In genomic region chr5:150333328-150333731, GRCm38 (mm10) we compare ENCODE assay signal across 11 mouse cellular contexts.
DNase-seq lines count a peak whose midpoint lies in the region; ATAC-seq and TF ChIP-seq lines count a peak whose summit lies in the region.
"Had no signal": no experiment of that assay in that cellular context is flagged by ENCODE, and none has a peak within 500 bp of the region (broad histone marks: within the 10 kb centered on the region; RNA-seq: fewer than 3 reads in every experiment).

No protein-coding gene starts in this region.

- DNase-seq in kidney, adult 2 months, result no peak
- DNase-seq in kidney, adult 9 months, result no peak
- DNase-seq in Muller cell, postnatal 12 days (ENCODE audit: inconsistent ontology term), result peak; percentile 1
- no peak for DNase-seq in thymus, postnatal 14 days
- no peak for DNase-seq in kidney, adult 8-10 months

- no peak for TF ChIP-seq CTCF in kidney, adult 2 months (conservative IDR thresholded peaks at IDR 0.05; ENCODE audit: insufficient read depth, insufficient read length, low read depth, low read length)

- H3K4me2 ChIP-seq in heart, embryonic 11.5 days, result peak overlapping the region; percentile 27; the same call in 1 of the 2 replicates
- H3K4me2 ChIP-seq in liver, embryonic 15.5 days, result peak overlapping the region; percentile 16; the same call in 1 of the 2 replicates
- H3K4me2 ChIP-seq: hindbrain, embryonic 14.5 days had no signal

- H3K4me1 ChIP-seq in kidney, adult 2 months (ENCODE audit: control insufficient read depth, insufficient read depth, low read length), result no peaks in the 10 kb centered on the region
- peaks cover 10% of the 10 kb centered on the region for H3K4me1 ChIP-seq in heart, embryonic 11.5 days (ENCODE audit: control insufficient read depth, insufficient read depth, low read length)
- H3K4me1 ChIP-seq in liver, embryonic 15.5 days (replicated peaks), result peaks cover 14% of the 10 kb centered on the region
- H3K4me1 ChIP-seq: limb, embryonic 10.5 days had no signal

- ATAC-seq in heart, embryonic 11.5 days (replicated peaks; ENCODE audit: insufficient number of reproducible peaks, low FRiP score, low TSS enrichment), result no peak
- no peak for ATAC-seq in liver, embryonic 15.5 days (ENCODE audit: insufficient read depth)
- ATAC-seq in frontal cortex, adult (ENCODE audit: low TSS enrichment), result no peak
- ATAC-seq: activated CD4-positive, CD25-positive, alpha-beta regulatory T cell, adult 4 months had no signal

- no peak for TF ChIP-seq POLR2A in kidney, adult 2 months (IDR thresholded peaks at IDR 0.05; ENCODE audit: low read depth, low read length)

- H3K27me3 ChIP-seq in kidney, adult 2 months (replicated peaks; ENCODE audit: control insufficient read depth, insufficient read depth, low read length), result no peaks in the 10 kb centered on the region
- no peaks in the 10 kb centered on the region for H3K27me3 ChIP-seq in heart, embryonic 11.5 days (ENCODE audit: control insufficient read depth, insufficient read depth, low read length)
- H3K27me3 ChIP-seq in liver, embryonic 15.5 days, result no peaks in the 10 kb centered on the region

- H3K9ac ChIP-seq in heart, embryonic 11.5 days (ENCODE audit: low read depth, low read length), result no peak overlapping the region
- no peak overlapping the region for H3K9ac ChIP-seq in liver, embryonic 15.5 days
- H3K9ac ChIP-seq: hindbrain, embryonic 14.5 days had no signal

- no peaks in the 10 kb centered on the region; the same call in 1 of the 2 replicates for H3K9me3 ChIP-seq in heart, embryonic 11.5 days (replicated peaks; ENCODE audit: control insufficient read depth, low read length)
- H3K9me3 ChIP-seq in liver, embryonic 15.5 days (replicated peaks), result no peaks in the 10 kb centered on the region
- H3K9me3 ChIP-seq: limb, embryonic 10.5 days had no signal

- H3K36me3 ChIP-seq in kidney, adult 2 months (ENCODE audit: control insufficient read depth, insufficient read depth, low read length), result no peaks in the 10 kb centered on the region
- no peaks in the 10 kb centered on the region for H3K36me3 ChIP-seq in heart, embryonic 11.5 days (ENCODE audit: control insufficient read depth, insufficient read depth, low read length)
- no peaks in the 10 kb centered on the region for H3K36me3 ChIP-seq in liver, embryonic 15.5 days (replicated peaks)
- H3K36me3 ChIP-seq: limb, embryonic 10.5 days had no signal

- H3K4me3 ChIP-seq in kidney, adult 2 months (ENCODE audit: insufficient read depth, low read depth, low read length), result no peak overlapping the region
- no peak overlapping the region for H3K4me3 ChIP-seq in heart, embryonic 11.5 days (ENCODE audit: low read depth, low read length)
- H3K4me3 ChIP-seq in liver, embryonic 15.5 days (replicated peaks), result no peak overlapping the region
- H3K4me3 ChIP-seq: limb, embryonic 10.5 days had no signal

- 0 out of 2 replicates have a peak overlapping the region, but pooled peaks have one; percentile 0 for H3K27ac ChIP-seq in kidney, adult 2 months (ENCODE audit: insufficient read depth, low read depth, low read length)
- peak overlapping the region; percentile 64 for H3K27ac ChIP-seq in heart, embryonic 11.5 days (ENCODE audit: low read depth, low read length)
- H3K27ac ChIP-seq in liver, embryonic 15.5 days (replicated peaks), result no peak overlapping the region
- H3K27ac ChIP-seq: hindbrain, embryonic 14.5 days; limb, embryonic 10.5 days had no signal

- 77% methylated on average over 10 of the region's 10 CpGs for WGBS in kidney, adult 2 months
- 50% methylated on average over 10 of the region's 10 CpGs for WGBS in heart, embryonic 11.5 days (ENCODE audit: insufficient replicate concordance)
- WGBS in liver, embryonic 15.5 days (ENCODE audit: insufficient replicate concordance), result 46% methylated on average over 10 of the region's 10 CpGs
